Mouse (Mus musculus): Measurements from ENCODE around the gene Snrpg.
A peak's percentile ranks its signal among the peaks of the same experiment; 100 is the strongest.

The Snrpg gene

DNA sequence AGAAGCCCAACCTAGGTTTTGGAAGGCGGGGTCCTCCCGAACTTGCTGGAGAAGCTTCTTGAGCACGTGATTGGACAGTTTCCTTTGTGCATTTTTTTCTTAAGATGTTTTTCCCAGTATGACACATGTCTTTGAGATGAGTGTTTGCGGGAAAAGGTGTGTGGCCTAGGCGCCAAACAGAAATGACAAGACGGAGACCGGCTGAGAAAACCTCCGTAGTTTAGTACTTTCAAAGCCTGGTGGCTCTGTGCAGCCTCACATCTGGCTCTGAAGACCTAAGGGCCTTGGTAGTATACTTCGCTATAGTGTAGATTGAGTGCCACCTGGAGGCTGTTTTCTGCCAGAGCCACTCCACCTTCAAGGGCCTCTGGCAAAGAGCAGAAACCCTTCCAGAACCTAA is 29.9 kb downstream of the Snrpg start:
- peak; percentile 59 for DNase-seq

- DNase-seq = no peak
These were observed 31.8 kb downstream of the Snrpg start for GRCm38 (mm10) chr6:86402681-86403607.

DNA sequence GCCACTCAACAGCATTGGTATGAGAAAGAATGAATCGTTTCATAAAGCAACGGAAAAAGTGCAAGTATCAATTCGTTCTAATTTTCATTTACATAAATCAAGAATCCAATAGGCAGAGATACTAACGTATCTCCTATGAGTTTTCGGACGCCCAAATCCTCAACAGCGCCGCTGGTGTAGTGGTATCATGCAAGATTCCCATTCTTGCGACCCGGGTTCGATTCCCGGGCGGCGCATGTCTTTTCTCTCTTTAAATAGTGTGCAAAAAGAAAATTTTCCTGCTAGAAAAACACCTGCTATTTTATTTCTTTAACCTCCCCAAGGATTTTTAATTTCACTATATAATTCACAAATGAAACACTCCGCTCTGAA is 32.6 kb downstream of the Snrpg start:
- DNase-seq = peak; percentile 91

DNA sequence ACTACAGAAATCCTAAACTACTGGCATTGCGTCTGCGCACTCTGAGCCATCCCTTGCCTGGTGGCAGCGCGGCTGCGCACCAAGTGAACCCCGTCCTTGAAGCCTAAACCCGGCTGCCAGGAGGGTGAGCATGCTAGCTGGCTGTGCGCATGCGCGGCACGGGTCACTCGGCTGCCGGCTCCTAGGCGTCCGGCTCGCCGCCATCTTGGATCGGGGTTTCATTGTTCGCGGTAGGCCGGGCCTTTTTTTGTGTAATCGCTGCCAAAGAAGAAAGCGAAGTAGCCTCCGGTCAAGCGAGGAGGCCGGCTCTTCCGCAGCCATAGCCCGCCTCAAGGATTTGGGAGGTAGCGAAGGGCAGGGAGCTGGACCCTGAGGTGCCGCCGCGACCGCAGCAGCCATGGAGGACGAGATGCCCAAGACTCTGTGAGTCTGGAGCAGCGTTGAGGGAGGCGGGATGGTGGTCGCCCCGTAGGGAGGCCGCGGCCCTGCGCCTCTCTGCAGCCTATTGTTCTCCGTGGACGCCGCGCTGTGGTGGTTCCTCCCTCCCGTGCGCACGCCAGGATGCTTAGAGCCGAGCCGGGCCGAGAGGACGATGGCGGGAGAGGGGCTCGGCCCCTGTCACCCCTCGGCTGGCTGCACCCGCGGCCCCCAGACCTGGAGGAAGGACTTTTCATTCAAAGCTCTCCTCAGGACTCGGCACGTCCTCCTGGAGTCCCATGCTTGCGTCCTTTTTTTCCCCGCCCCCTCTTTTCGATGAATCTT is 33.2 kb downstream of the Snrpg start, which contains the start of gene Tia1:
TSS of gene Tia1 (plus strand) at position 120 of the 762 bp plus-strand sequence.
- peak; percentile 98 for DNase-seq

DNA sequence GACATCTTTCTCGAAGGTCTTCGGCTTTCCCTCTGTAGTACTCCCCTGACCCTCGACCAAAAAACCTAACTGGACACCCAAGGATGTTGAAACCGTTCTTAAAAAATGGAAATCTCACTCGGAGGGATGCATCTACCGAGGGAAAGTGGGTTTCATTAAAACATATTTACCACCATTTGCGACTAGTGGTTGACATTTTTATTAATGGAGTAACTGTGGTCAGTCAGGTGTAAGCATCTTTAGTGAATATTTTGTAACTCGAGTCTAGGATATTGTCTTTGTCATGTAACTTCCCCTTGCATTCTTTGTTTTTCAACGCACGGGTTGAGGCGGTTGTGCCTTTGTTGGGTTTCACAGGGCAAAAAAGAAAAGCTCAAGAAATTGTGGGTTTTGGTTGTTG is 33.9 kb downstream of the Snrpg start:
- no peak for DNase-seq

DNA sequence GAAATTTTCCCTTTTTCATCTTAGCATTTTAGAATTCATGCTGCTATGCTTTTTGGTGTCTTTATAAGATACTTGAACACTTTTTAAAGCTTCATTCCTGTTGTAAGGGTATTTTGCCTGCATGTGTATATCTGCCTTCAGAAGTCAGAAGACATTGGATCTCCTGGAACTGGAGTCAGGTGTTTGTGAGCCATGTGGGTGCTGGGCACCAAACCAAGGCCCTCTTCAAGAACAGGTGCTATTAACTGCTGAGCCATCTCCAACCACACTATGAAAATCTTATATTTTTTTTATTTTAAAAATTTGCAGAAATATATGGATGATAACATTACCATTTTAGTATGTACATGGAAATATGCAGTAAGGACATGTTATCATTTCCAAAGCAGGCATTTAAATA is 35.2 kb downstream of the Snrpg start:
- DNase-seq = no peak

DNA sequence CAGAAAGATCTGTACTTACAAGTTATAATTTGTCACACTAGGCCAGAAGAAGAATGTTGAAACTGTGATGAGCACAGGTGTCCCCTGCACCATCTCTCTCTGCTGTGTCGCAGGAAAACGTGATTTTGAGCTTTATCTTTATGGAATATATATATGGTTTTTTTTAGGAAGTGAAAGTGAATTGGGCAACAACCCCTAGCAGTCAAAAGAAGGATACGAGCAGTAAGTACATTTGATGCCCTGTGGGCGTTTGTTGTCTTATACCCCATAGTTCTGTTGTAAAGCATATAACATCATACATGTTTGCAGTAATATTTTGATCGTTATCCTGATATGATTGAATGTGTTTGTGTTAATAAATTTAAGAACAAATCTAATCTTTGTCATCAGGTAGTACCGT is 47.6 kb downstream of the Snrpg start:
- DNase-seq = no peak

GRCm38 (mm10) chr6:86419239-86419638 is 48.1 kb downstream of the Snrpg start:
- DNase-seq = no peak

- DNase-seq = no peak
These were observed 49.4 kb downstream of the Snrpg start for GRCm38 (mm10) chr6:86420491-86420890.

DNA sequence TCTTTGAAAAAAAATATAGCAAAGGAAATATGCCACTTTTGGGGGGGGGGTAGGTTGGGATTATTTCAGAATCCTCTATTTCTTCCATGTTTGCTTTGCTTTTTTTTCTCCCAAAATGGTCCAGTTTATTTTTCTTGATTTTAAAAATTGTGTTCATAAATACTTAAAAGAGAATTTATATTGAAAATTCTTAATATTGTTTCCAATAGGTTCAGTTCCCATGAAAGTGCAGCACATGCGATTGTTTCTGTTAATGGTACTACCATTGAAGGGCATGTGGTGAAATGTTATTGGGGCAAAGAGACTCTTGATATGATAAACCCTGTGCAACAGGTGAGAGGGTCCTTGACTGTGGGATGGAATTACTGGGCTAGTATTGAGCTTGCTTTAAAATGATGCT is 55.3 kb downstream of the Snrpg start, which contains the start of gene Gm44790:
TSS of gene Gm44790 (plus strand) at position 301 of the 400 bp plus-strand sequence.
- DNase-seq = no peak
